ENCODE assay signal across 25 mouse cellular contexts in genomic region chr1:171199532-171199931, GRCm38 (mm10). TPM values are rescaled to one million over a fixed set of nuclear protein-coding genes. Genes with fewer than 3 reads are reported as not detected.
"Had no signal": no experiment of that assay in that cellular context is flagged by ENCODE, and none has a peak within 500 bp of the region (broad histone marks: within the 10 kb centered on the region; RNA-seq: fewer than 3 reads in every experiment).

No protein-coding gene starts in this region.

- H3K36me3 ChIP-seq: heart, embryonic 13.5 days; heart, embryonic 15.5 days; hindbrain, embryonic 13.5 days; hindbrain, embryonic 15.5 days; limb, embryonic 13.5 days; limb, embryonic 15.5 days; liver, embryonic 12.5 days had no signal

- ATAC-seq: hindbrain, postnatal 0 days; liver, embryonic 12.5 days had no signal

- H3K9ac ChIP-seq: heart, embryonic 13.5 days; heart, embryonic 15.5 days; hindbrain, embryonic 13.5 days; hindbrain, embryonic 15.5 days; limb, embryonic 13.5 days; limb, embryonic 15.5 days; liver, embryonic 12.5 days; liver, embryonic 14.5 days had no signal

- H3K9me3 ChIP-seq: heart, embryonic 13.5 days; heart, embryonic 15.5 days; hindbrain, embryonic 13.5 days; hindbrain, embryonic 15.5 days; limb, embryonic 13.5 days; limb, embryonic 15.5 days; liver, embryonic 12.5 days had no signal

- DNase-seq: gastrocnemius, postnatal 14 days; gastrocnemius, postnatal 36 days; heart, adult 2 months; heart, postnatal 14 days; heart, postnatal 36 days; kidney, adult 18-20 months; kidney, adult 8-10 months; kidney, postnatal 10 days; kidney, postnatal 25 days; kidney, postnatal 4 days had no signal

- H3K4me3 ChIP-seq: heart, adult 2 months; heart, embryonic 13.5 days; heart, embryonic 15.5 days; hindbrain, embryonic 13.5 days; hindbrain, embryonic 15.5 days; layer of hippocampus, adult 2 months; left cerebral cortex, adult 2 months; limb, embryonic 13.5 days; limb, embryonic 15.5 days; liver, embryonic 12.5 days had no signal

- H3K4me2 ChIP-seq: heart, embryonic 11.5 days; heart, embryonic 13.5 days; heart, embryonic 15.5 days; hindbrain, embryonic 13.5 days; hindbrain, embryonic 15.5 days; limb, embryonic 13.5 days; limb, embryonic 15.5 days; liver, embryonic 12.5 days had no signal

- H3K27ac ChIP-seq: heart, adult 2 months; heart, embryonic 13.5 days; heart, embryonic 15.5 days; hindbrain, embryonic 13.5 days; hindbrain, embryonic 15.5 days; hindbrain, postnatal 0 days; layer of hippocampus, adult 2 months; left cerebral cortex, adult 2 months; limb, embryonic 13.5 days; limb, embryonic 15.5 days; liver, embryonic 12.5 days; liver, embryonic 14.5 days had no signal

RNA-seq across cellular contexts. Expression of gene Nr1i3, which starts 14.2 kb away (rescaled TPM):
- total RNA-seq: gastrocnemius, postnatal 14 days; gastrocnemius, postnatal 36 days; heart, adult 2 months; hindbrain, postnatal 0 days; layer of hippocampus, postnatal 10 days; left cerebral cortex, postnatal 14 days had no signal
- polyA plus RNA-seq: heart, adult 2 months had no signal

RNA-seq across cellular contexts. Expression of gene Apoa2, which starts 25.3 kb away (rescaled TPM):
- total RNA-seq: gastrocnemius, postnatal 14 days; hematopoietic stem cell, adult 5-6 weeks; hindbrain, postnatal 0 days had no signal
